Mouse (Mus musculus) liver, adult 2 months (tissue): ENCODE results near the gene Trim67. TPM values are rescaled to one million over a fixed set of nuclear protein-coding genes. Genes with fewer than 3 reads are reported as not detected.

Experiments
- DNase-seq: peaks from one replicate; pipeline ENCODE4 v3.0.0-alpha.2; 2011; ENCODE audit warnings: low read depth, low spot score; ENCODE audit errors: extremely low read depth
- H3K27ac ChIP-seq: fragments of 200-500 bp; replicated peaks from 2 replicates; pipeline ENCODE4 v1.5.1; 2012; ENCODE audit warnings: low read depth, mild to moderate bottlenecking, control low read depth, inconsistent platforms, low read length; ENCODE audit not compliant: insufficient read depth
- H3K27me3 ChIP-seq: fragments of 200-500 bp; 2 replicates; pipeline ENCODE4 v1.6.1; 2012; ENCODE audit warnings: mild to moderate bottlenecking, moderate library complexity, low read length, inconsistent platforms; ENCODE audit not compliant: control insufficient read depth, insufficient read depth
- H3K36me3 ChIP-seq: fragments of 200-500 bp; 2 replicates; pipeline ENCODE4 v1.6.1; 2012; ENCODE audit warnings: low read length, inconsistent platforms; ENCODE audit not compliant: control insufficient read depth, insufficient read depth
- H3K4me1 ChIP-seq: fragments of 200-500 bp; 2 replicates; pipeline ENCODE4 v1.6.1; 2011; ENCODE audit warnings: low read length; ENCODE audit not compliant: control insufficient read depth, insufficient read depth
- H3K4me3 ChIP-seq: fragments of 200-500 bp; 2 replicates; pipeline ENCODE4 v1.5.1; 2011; ENCODE audit warnings: low read depth, mild to moderate bottlenecking, control low read depth, low read length, moderate library complexity; ENCODE audit not compliant: insufficient read depth
- H3K79me2 ChIP-seq: fragments of 200-500 bp; 2 replicates; pipeline ENCODE4 v1.6.1; 2012; ENCODE audit warnings: inconsistent platforms, mild to moderate bottlenecking, low read length, moderate library complexity; ENCODE audit not compliant: control insufficient read depth, insufficient read depth
- H3K9ac ChIP-seq: fragments of 200-500 bp; 2 replicates; pipeline ENCODE4 v1.6.1; 2012; ENCODE audit warnings: low read depth, mild to moderate bottlenecking, control low read depth, inconsistent platforms, low read length
- CTCF ChIP-seq: fragments of 200-500 bp; IDR thresholded peaks from 2 replicates; pipeline ENCODE4 v1.5.1; 2011; ENCODE audit warnings: low read depth, low read length, control low read depth
- POLR2A ChIP-seq: fragments of 200-500 bp; IDR thresholded peaks from 2 replicates; pipeline ENCODE4 v1.6.1; 2011; ENCODE audit warnings: low read length, control low read depth; ENCODE audit not compliant: insufficient read depth; ENCODE audit errors: extremely low read depth
- WGBS: fragments of 180-500 bp; shearing (Covaris S2); methylation state at CpG from one replicate; pipeline ENCODE4 v1.1.7; 2018; 5-methylcytosine and 5-hydroxymethylcytosine counted together
- polyA plus RNA-seq: library from polyadenylated mRNA; depleted of rRNA; stranded (reverse); fragments of >200 nt; gene quantifications from 2 replicates; pipeline ENCODE4 v1.2.3, GENCODE M21; 2012
- total RNA-seq: library from RNA; depleted of rRNA; stranded (reverse); fragments of >200 nt; gene quantifications from 2 replicates; pipeline ENCODE4 v1.2.3, GENCODE M21; 2014

The Trim67 gene
- total and polyA plus RNA-seq, 2 experiments: not detected

- no peak for DNase-seq
- Histone ChIP-seq H3K36me3 (no peaks in the 10 kb centered on the region), H3K79me2 (no peaks in the 10 kb centered on the region), H3K27me3 (peaks cover 31% of the 10 kb centered on the region), H3K9ac (no peak overlapping the region), H3K4me3 (no peak overlapping the region), H3K4me1 (no peaks in the 10 kb centered on the region), H3K27ac (no peak overlapping the region)
- WGBS: 69% methylated on average over 4 of the region's 4 CpGs
- TF ChIP-seq CTCF: no peak
- TF ChIP-seq POLR2A: no peak
Measured at GRCm38 (mm10) chr8:124790676-124791075, 2.2 kb upstream of the Trim67 start.

- H3K79me2 ChIP-seq: no peaks in the 10 kb centered on the region
- H3K36me3 ChIP-seq: no peaks in the 10 kb centered on the region
- H3K27me3 ChIP-seq: peaks cover 35% of the 10 kb centered on the region
- H3K27ac ChIP-seq: no peak overlapping the region
- no peak for TF ChIP-seq CTCF
- no peak overlapping the region for H3K4me3 ChIP-seq
- no peak for DNase-seq
- no peaks in the 10 kb centered on the region for H3K4me1 ChIP-seq
- H3K9ac ChIP-seq: no peak overlapping the region
- 46% methylated on average over 4 of the region's 4 CpGs for WGBS
Measured at GRCm38 (mm10) chr8:124791751-124792150, 1.1 kb upstream of the Trim67 start.

- Histone ChIP-seq H3K27ac (no peak overlapping the region), H3K79me2 (no peaks in the 10 kb centered on the region), H3K4me1 (no peaks in the 10 kb centered on the region), H3K27me3 (peaks cover 35% of the 10 kb centered on the region), H3K9ac (no peak overlapping the region), H3K4me3 (no peak overlapping the region), H3K36me3 (no peaks in the 10 kb centered on the region)
- no peak for DNase-seq
- WGBS: 6% methylated on average over 32 of the region's 32 CpGs
- TF ChIP-seq CTCF (no peak), POLR2A (no peak)
Measured at GRCm38 (mm10) chr8:124792186-124792585, 706 bp upstream of the Trim67 start.

GRCm38 (mm10) chr8:124793172-124793651 is 320 bp downstream of the Trim67 start:
- Histone ChIP-seq H3K36me3 (no peaks in the 10 kb centered on the region), H3K27me3 (peaks cover 35% of the 10 kb centered on the region), H3K4me1 (no peaks in the 10 kb centered on the region), H3K79me2 (no peaks in the 10 kb centered on the region), H3K4me3 (no peak overlapping the region), H3K9ac (no peak overlapping the region), H3K27ac (no peak overlapping the region)
- DNase-seq: no peak
- TF ChIP-seq POLR2A (no peak), CTCF (no peak)
- 2% methylated on average over 47 of the region's 51 CpGs for WGBS

- no peak for TF ChIP-seq POLR2A
- no peak for TF ChIP-seq CTCF
- no peaks in the 10 kb centered on the region for H3K36me3 ChIP-seq
- no peak overlapping the region for H3K9ac ChIP-seq
- no peaks in the 10 kb centered on the region for H3K79me2 ChIP-seq
- H3K27ac ChIP-seq: no peak overlapping the region
- no peak for DNase-seq
- H3K4me3 ChIP-seq: no peak overlapping the region
- H3K27me3 ChIP-seq: peaks cover 35% of the 10 kb centered on the region
- H3K4me1 ChIP-seq: no peaks in the 10 kb centered on the region
- 4% methylated on average over 81 of the region's 81 CpGs for WGBS
Measured at GRCm38 (mm10) chr8:124793661-124794485, 981 bp downstream of the Trim67 start.

- no peak for DNase-seq
Measured at GRCm38 (mm10) chr8:124794486-124794780, 1.5 kb downstream of the Trim67 start.

More at GRCm38 (mm10) chr8:124794486-124794780, 1.5 kb downstream of the Trim67 start:
- TF ChIP-seq CTCF: no peak
- TF ChIP-seq POLR2A: no peak
- Histone ChIP-seq H3K27me3 (peaks cover 35% of the 10 kb centered on the region), H3K27ac (no peak overlapping the region), H3K79me2 (no peaks in the 10 kb centered on the region), H3K9ac (no peak overlapping the region), H3K4me1 (no peaks in the 10 kb centered on the region), H3K4me3 (no peak overlapping the region), H3K36me3 (no peaks in the 10 kb centered on the region)
- WGBS: 1% methylated on average over 25 of the region's 25 CpGs
